Mouse (Mus musculus) limb, embryonic 15.5 days (tissue): ENCODE measurements around the gene Ilk. TPM values are rescaled to one million over a fixed set of nuclear protein-coding genes. Genes with fewer than 3 reads are reported as not detected.
A peak's percentile ranks its signal among the peaks of the same experiment; 100 is the strongest.
"Not testable (repeated sequence)": the region's sequence is repeated elsewhere in the genome, so short reads cannot be mapped to it uniquely, and the experiment has no call there.

Experiments
- ATAC-seq: fragments of 200-750 bp; cut with Nextera tagmentation; 2 replicates; pipeline ENCODE4 v1.8.0; 2017; ENCODE audit warnings: low read depth, moderate TSS enrichment; ENCODE audit not compliant: insufficient number of reproducible peaks, low FRiP score, low TSS enrichment
- H3K27ac ChIP-seq: fragments of 300-500 bp; sonication (generic); 2 replicates; pipeline ENCODE4 v1.5.1; 2015; ENCODE audit warnings: moderate library complexity, mild to moderate bottlenecking, inconsistent platforms
- H3K27me3 ChIP-seq: fragments of 300-500 bp; sonication (generic); 2 replicates; pipeline ENCODE4 v1.6.1; 2015; ENCODE audit warnings: inconsistent platforms
- H3K36me3 ChIP-seq: fragments of 300-500 bp; sonication (generic); 2 replicates; pipeline ENCODE4 v1.6.1; 2015; ENCODE audit warnings: inconsistent platforms
- H3K4me1 ChIP-seq: fragments of 300-500 bp; sonication (generic); 2 replicates; pipeline ENCODE4 v1.6.1; 2015; ENCODE audit warnings: inconsistent platforms
- H3K4me2 ChIP-seq: fragments of 300-500 bp; sonication (generic); 2 replicates; pipeline ENCODE4 v1.6.1; 2015; ENCODE audit warnings: mild to moderate bottlenecking, inconsistent platforms
- H3K4me3 ChIP-seq: fragments of 300-500 bp; sonication (generic); 2 replicates; pipeline ENCODE4 v1.5.1; 2015; ENCODE audit warnings: mild to moderate bottlenecking, inconsistent platforms
- H3K9ac ChIP-seq: fragments of 300-500 bp; sonication (generic); 2 replicates; pipeline ENCODE4 v1.6.1; 2015; ENCODE audit warnings: inconsistent platforms
- H3K9me3 ChIP-seq: fragments of 300-500 bp; sonication (generic); 2 replicates; pipeline ENCODE4 v1.6.1; 2016; ENCODE audit warnings: inconsistent platforms
- WGBS: fragments of 180-500 bp; shearing (Covaris S2); methylation state at CpG from one replicate; pipeline ENCODE4 v1.1.7; 2015; 5-methylcytosine and 5-hydroxymethylcytosine counted together
- polyA plus RNA-seq: library from polyadenylated mRNA; unstranded; fragments of >200 nt; fragmentation: Nextera tagmentation; extraction: Ambion mirVana; gene quantifications from 2 replicates; pipeline ENCODE4 v1.2.1, GENCODE M21; 2015

Ilk gene
- polyA plus RNA-seq, 1 experiment from 2014 or later, result 327 TPM

DNA sequence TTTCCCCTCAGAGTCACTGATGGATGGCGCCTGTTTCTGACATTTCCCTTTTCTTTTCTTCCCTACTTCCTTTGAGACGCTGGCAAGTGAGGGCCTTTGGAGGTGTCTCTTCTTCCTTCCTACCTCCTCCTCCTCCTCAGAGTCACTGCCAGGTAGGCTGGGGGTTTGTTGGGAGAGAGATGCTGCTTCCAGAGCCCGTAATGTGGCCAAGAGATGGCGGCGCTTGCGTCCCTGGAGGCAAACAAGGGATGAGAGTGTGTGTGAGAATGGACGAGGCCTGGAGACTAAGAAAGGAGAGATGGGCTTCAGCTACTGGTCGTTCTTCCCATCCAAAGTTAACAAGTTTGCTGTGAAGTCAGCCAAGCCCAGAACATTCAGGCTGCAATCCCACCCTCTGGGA, 1.6 kb upstream of the Ilk start:
- Histone ChIP-seq H3K9me3 (no peaks in the 10 kb centered on the region), H3K4me3 (0 out of 2 replicates have a peak overlapping the region, but pooled peaks have one; percentile 81), H3K27ac (no peak overlapping the region), H3K4me2 (no peak overlapping the region), H3K9ac (peak overlapping the region; percentile 94; the same call in 1 of the 2 replicates), H3K27me3 (no peaks in the 10 kb centered on the region), H3K4me1 (peaks cover 30% of the 10 kb centered on the region), H3K36me3 (peaks cover 44% of the 10 kb centered on the region)
- WGBS, result 88% methylated on average over 8 of the region's 8 CpGs
- ATAC-seq, result no peak

- Histone ChIP-seq H3K4me2 (peak overlapping the region; percentile 62), H3K36me3 (peaks cover 50% of the 10 kb centered on the region), H3K4me1 (peaks cover 30% of the 10 kb centered on the region), H3K27ac (peak overlapping the region; percentile 92), H3K9ac (peak overlapping the region; percentile 94; the same call in 1 of the 2 replicates), H3K4me3 (peak overlapping the region; percentile 81)
- WGBS, result 42% methylated on average over 4 of the region's 4 CpGs
- not testable (repeated sequence) for ATAC-seq, H3K9me3 ChIP-seq, H3K27me3 ChIP-seq
Observed at GRCm38 (mm10) chr7:105735464-105735863, 928 bp upstream of the Ilk start.

DNA sequence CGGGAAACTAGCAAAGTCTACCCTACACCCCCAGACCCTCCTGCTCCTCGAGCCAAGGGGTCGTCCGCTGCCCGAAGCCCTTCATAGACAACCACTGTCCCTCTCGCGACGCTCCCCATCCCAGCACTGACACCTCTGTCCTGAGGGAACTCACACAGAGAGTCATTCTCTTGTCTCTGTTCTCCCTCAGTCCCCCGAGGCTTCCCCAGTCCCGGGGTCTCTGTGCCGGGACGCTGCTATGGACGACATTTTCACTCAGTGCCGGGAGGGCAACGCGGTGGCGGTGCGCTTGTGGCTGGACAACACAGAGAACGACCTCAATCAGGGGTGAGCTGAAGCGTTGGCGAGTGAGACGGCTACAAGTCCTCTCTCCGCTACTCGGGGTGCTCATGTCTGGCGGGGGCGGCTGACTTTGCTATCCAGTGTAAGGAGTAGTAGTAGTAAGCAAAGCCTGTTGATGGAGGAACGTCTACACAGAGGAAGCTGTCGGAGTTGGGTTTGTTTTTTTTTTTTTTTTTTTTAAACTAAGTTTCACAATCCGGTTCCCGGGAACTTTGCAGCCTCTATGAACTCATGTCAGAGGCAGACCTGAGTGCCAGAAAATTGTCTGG, 624 bp downstream of the Ilk start, which contains the start of gene Rrp8:
Gene Rrp8, minus strand, starts transcription at position 475 of the 611 bp plus-strand sequence.
- peak within 1 kb of the TSS; percentile 62 for H3K4me2 ChIP-seq
- H3K36me3 ChIP-seq, result peaks cover 51% of the 10 kb centered on the region
- H3K27me3 ChIP-seq, result no peaks in the 10 kb centered on the region
- no peaks in the 10 kb centered on the region for H3K9me3 ChIP-seq
- peak within 1 kb of the TSS; percentile 81 for H3K4me3 ChIP-seq
- ATAC-seq, result no peak
- peaks cover 30% of the 10 kb centered on the region for H3K4me1 ChIP-seq
- H3K27ac ChIP-seq, result peak within 1 kb of the TSS; percentile 92
- WGBS, result under 1% methylated on average over 30 of the region's 30 CpGs
- peak within 1 kb of the TSS; percentile 94 for H3K9ac ChIP-seq

DNA sequence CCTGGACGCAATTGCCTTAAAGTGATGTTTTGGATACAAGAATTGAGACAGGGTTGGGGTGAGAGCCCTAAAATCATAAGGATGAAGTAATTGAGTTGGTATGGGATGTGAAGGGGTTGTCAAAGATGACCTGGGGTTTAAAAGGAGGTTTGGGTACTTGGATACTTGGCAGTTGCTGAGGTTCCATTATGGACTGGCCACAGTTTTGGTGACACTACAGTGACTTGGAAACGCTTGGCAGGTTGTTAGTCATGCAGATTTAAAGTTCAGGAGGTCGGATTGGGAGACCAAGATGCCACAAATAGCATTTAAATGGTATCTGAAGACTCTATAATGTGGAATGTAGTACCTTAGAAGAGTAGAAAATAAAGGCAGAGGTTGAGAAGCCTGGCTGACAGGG, 1.3 kb downstream of the Ilk start:
- WGBS, result 31% methylated on average over 3 of the region's 3 CpGs
- H3K27ac ChIP-seq, result peak overlapping the region; percentile 92; the same call in 1 of the 2 replicates

GRCm38 (mm10) chr7:105738286-105738685, 1.9 kb downstream of the Ilk start:
- no peak for ATAC-seq

More for the DNA sequence above, 1.3 kb downstream of the Ilk start:
- no peaks in the 10 kb centered on the region for H3K9me3 ChIP-seq
- no peak for ATAC-seq
- peak overlapping the region; percentile 62 for H3K4me2 ChIP-seq
- H3K4me1 ChIP-seq, result peaks cover 30% of the 10 kb centered on the region
- H3K9ac ChIP-seq, result peak overlapping the region; percentile 94
- H3K36me3 ChIP-seq, result peaks cover 51% of the 10 kb centered on the region
- peak overlapping the region; percentile 81 for H3K4me3 ChIP-seq
- no peaks in the 10 kb centered on the region for H3K27me3 ChIP-seq

DNA sequence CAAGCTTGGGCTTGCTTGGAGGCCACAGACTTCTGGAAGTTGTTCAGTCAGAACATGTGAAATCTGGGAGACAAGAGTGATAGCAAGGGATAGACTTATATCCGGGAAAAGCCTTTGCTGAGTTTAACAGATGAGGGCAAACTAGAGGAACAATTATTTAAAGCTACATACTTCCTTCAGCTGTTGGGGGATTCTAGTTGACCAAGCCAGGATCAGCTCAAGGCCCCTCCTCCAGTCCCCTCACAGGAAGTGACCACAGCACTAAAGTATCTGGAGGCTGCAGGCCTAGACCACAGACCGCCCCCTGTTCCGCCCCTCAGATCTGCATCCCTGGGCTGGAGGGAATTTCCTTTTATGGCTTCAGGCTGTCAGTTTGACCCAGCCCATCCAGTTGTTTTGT, 2.6 kb downstream of the Ilk start:
- Histone ChIP-seq H3K4me2 (peak overlapping the region; percentile 62), H3K27ac (peak overlapping the region; percentile 87), H3K4me3 (peak overlapping the region; percentile 81), H3K9ac (no peak overlapping the region), H3K4me1 (peaks cover 43% of the 10 kb centered on the region), H3K27me3 (no peaks in the 10 kb centered on the region), H3K9me3 (no peaks in the 10 kb centered on the region), H3K36me3 (peaks cover 44% of the 10 kb centered on the region)
- ATAC-seq, result peak; percentile 71
- WGBS, result 25% methylated on average over 3 of the region's 3 CpGs

More at GRCm38 (mm10) chr7:105738286-105738685, 1.9 kb downstream of the Ilk start:
- no peaks in the 10 kb centered on the region for H3K9me3 ChIP-seq
- H3K36me3 ChIP-seq, result peaks cover 51% of the 10 kb centered on the region
- H3K27me3 ChIP-seq, result no peaks in the 10 kb centered on the region
- no peak overlapping the region for H3K9ac ChIP-seq
- peak overlapping the region; percentile 81 for H3K4me3 ChIP-seq
- peak overlapping the region; percentile 87 for H3K27ac ChIP-seq
- WGBS, result 74% methylated on average over 2 of the region's 2 CpGs
- H3K4me1 ChIP-seq, result peaks cover 37% of the 10 kb centered on the region
- peak overlapping the region; percentile 62 for H3K4me2 ChIP-seq

- H3K4me1 ChIP-seq, result peaks cover 38% of the 10 kb centered on the region
- no peaks in the 10 kb centered on the region for H3K9me3 ChIP-seq
- no peaks in the 10 kb centered on the region for H3K27me3 ChIP-seq
- H3K4me3 ChIP-seq, result no peak overlapping the region
- 84% methylated on average over 13 of the region's 13 CpGs for WGBS
- H3K4me2 ChIP-seq, result no peak overlapping the region
- H3K9ac ChIP-seq, result no peak overlapping the region
- no peak for ATAC-seq
- no peak overlapping the region for H3K27ac ChIP-seq
- H3K36me3 ChIP-seq, result peaks cover 35% of the 10 kb centered on the region
Observed at GRCm38 (mm10) chr7:105740089-105740795, 3.9 kb downstream of the Ilk start.

DNA sequence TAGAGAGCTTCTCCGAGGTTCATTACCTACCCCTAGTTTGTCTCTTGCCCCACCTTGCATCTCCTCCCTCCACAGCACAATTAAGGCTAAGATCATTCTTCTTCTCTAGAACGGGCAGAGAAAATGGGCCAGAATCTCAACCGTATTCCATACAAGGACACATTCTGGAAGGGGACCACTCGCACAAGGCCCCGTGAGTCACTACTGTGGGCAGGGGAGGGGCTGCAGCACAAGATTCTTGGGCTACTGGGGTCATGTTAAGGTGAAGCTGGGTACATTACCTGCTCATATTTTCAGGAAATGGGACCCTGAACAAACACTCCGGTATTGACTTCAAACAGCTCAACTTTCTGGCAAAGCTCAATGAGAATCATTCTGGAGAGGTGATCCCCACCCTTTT, 4.5 kb downstream of the Ilk start:
- no peak overlapping the region for H3K4me2 ChIP-seq
- peaks cover 36% of the 10 kb centered on the region for H3K4me1 ChIP-seq
- ATAC-seq, result no peak
- H3K4me3 ChIP-seq, result no peak overlapping the region
- no peak overlapping the region for H3K27ac ChIP-seq
- 85% methylated on average over 6 of the region's 6 CpGs for WGBS
- H3K36me3 ChIP-seq, result peaks cover 35% of the 10 kb centered on the region
- no peaks in the 10 kb centered on the region for H3K27me3 ChIP-seq
- H3K9ac ChIP-seq, result no peak overlapping the region
- H3K9me3 ChIP-seq, result no peaks in the 10 kb centered on the region

- Histone ChIP-seq H3K9ac (no peak overlapping the region), H3K4me2 (no peak overlapping the region), H3K9me3 (no peaks in the 10 kb centered on the region), H3K4me1 (peaks cover 36% of the 10 kb centered on the region), H3K36me3 (peaks cover 44% of the 10 kb centered on the region), H3K27me3 (no peaks in the 10 kb centered on the region), H3K27ac (no peak overlapping the region), H3K4me3 (no peak overlapping the region)
- ATAC-seq, result no peak
- WGBS, result 90% methylated on average over 9 of the region's 9 CpGs
Observed at GRCm38 (mm10) chr7:105741978-105742377, 5.6 kb downstream of the Ilk start.

DNA sequence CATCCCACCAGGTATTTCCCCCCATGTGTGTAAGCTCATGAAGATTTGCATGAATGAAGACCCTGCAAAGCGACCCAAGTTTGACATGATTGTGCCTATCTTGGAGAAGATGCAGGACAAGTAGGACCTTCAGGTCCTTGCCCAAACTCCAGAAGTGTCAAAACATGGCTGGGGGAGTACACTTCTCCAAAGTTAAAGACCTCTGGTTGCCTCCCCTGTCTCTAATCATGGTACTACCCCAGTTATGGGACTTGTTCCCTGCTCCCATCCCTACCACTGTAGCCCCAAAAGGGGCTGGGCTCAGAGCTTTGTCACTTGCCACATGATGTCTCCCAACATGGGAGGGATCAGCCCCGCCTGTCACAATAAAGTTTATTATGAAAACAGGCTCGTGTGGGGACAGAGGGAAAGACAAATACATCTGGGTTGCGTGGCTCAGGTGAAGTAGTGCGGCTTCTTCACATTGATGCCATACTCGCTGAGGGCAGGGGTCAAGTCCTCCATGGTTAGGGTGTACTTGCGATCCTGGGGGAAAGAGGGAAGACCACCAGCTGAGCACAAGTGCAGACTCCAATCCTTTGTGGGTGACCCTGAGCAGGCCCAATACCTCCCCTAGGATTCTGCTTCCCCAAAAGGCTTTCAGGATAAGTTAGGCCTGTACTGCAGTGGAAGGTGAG, 6.3 kb downstream of the Ilk start:
- 0 out of 2 replicates have a peak overlapping the region, but pooled peaks have one; percentile 81 for H3K4me3 ChIP-seq
- 84% methylated on average over 7 of the region's 7 CpGs for WGBS
- H3K4me1 ChIP-seq, result peaks cover 32% of the 10 kb centered on the region
- H3K9me3 ChIP-seq, ATAC-seq, H3K27ac ChIP-seq, H3K9ac ChIP-seq, H3K27me3 ChIP-seq: not testable (repeated sequence)
- peaks cover 49% of the 10 kb centered on the region for H3K36me3 ChIP-seq
- peak overlapping the region; percentile 89; the same call in 1 of the 2 replicates for H3K4me2 ChIP-seq

GRCm38 (mm10) chr7:105743246-105743925, 7.0 kb downstream of the Ilk start:
- peaks cover 55% of the 10 kb centered on the region for H3K36me3 ChIP-seq
- WGBS, result 35% methylated on average over 20 of the region's 20 CpGs
- not testable (repeated sequence) for ATAC-seq, H3K27me3 ChIP-seq, H3K9me3 ChIP-seq
- H3K27ac ChIP-seq, result peak overlapping the region; percentile 65; the same call in 1 of the 2 replicates
- peak overlapping the region; percentile 91 for H3K9ac ChIP-seq
- H3K4me2 ChIP-seq, result peak overlapping the region; percentile 89
- peak overlapping the region; percentile 81 for H3K4me3 ChIP-seq
- peaks cover 27% of the 10 kb centered on the region for H3K4me1 ChIP-seq
